Mouse (Mus musculus) embryo, embryonic 11 days (tissue): ENCODE results near the gene Pnmal1.
"Not testable (repeated sequence)": the region's sequence is repeated elsewhere in the genome, so short reads cannot be mapped to it uniquely, and the experiment has no call there.

Experiments
- DNase-seq: peaks from one replicate; pipeline ENCODE4 v3.0.0-alpha.2; 2015

Pnmal1 gene

DNA sequence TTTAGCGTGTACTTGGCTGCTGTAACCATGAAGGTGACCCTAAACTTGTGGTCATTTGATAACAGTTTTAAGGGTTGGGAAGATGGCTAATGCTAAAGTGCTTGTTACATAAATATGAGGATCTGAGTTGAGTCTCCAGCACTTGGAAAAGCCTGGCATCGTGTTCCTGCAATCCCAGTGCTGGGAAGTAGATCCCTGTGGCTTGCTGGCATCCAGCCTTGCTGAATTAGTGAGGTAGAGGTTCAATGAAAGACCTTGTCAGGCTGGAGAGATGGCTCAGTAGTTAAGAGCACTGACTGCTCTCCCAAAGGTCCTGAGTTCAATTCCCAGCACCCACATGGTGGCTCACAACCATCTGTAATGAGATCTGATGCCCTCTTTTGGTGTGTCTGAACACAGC, 5.7 kb upstream of the Pnmal1 start:
- DNase-seq: not testable (repeated sequence)

DNA sequence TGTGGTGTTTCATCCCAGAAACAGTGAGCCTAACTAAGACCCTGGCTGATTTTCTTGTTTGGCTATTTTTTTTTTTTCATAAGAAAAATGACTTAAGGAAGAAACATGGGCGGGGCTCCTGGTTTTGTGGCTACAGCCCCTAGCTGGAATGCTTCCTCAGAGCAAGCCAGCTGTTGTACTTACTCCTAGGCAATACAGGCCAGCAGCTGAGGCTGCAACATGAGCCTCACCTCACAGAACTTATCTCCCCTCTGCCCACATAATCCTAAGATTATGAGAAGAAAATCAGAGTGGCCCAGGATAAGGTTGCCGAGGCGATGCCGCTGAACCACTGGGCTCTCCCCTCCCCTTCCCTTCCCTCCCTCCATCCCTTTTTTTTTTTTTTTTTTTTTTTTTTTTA, 3.8 kb upstream of the Pnmal1 start:
- no peak for DNase-seq

DNA sequence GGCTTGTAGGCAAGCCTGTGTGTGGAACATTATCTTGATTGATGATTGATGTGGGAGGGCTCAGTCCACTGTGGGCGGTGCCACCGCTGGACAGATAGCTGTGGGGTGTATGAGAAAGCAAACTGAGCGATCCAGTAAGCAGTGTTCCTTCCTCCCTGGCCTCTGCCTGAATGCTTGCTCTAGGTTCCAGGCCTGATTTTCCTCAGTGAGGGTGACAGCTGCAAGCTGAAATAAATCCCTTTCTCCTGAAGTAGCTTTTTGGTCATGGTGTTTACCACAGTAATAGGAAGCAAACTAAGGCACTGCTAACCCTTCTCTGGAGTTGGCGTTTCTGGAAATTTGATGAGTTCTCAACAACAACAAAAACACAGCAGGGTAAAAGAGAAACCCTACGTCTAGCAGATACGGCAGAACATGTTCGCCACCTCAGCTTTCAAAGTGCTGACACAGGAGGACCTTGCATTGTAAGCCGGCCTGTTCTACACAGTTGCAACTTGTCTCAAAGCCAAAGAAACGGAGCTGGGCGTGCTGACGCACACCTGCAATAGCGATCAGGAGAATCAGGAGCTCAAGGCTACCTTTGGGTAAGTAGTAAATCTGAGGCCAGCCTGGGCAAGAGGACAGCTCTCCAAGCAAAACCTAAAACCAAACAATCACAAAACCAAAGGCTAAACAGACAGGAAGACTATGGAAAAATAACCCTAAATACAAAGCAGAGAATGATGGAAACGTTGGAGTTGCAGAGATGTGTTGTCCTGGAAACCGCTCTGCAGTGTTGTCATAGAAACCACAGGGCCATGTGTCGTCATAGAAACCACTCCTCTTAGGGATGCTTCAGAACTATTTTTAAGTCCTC, 2.8 kb upstream of the Pnmal1 start:
- no peak for DNase-seq

DNA sequence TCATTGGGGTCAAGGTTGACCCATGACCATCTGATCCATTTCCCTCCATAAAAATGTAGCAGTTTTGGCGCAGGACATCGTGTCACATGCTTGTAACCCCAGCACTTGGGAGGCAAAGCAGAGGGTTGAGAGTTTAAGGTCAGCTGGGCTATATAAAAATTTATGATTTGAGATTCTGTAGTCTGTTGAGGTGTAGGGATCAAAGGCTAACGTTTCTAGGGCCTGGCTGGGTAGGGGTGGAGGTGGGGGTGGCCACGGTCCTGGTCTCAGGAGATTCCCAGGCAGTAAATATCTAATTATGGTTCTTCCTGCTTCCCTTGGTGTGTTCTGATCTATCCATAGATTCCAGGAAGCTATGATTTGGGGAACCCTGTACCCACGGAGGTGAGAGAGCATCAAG, 2.2 kb downstream of the Pnmal1 start:
- no peak for DNase-seq

DNA sequence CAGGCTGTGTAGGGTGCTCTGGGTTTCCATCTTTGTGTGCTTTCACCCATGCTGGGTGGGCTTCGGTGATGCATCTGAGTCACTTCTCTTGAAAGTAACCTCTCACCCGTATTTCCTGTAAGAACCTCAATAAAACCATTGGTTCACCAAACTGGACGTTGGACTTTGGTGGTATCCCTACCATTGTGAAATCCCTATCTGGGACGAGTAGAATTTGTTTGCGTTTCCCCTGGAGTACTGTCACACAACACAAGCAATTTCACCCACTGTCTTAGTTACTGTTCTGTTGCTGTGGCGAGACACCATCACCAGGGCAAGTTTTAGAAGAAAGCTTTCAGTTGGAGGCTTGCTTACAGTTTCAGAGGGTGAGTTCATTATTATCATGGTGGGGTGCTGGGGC, 8.9 kb downstream of the Pnmal1 start:
- DNase-seq: no peak

DNA sequence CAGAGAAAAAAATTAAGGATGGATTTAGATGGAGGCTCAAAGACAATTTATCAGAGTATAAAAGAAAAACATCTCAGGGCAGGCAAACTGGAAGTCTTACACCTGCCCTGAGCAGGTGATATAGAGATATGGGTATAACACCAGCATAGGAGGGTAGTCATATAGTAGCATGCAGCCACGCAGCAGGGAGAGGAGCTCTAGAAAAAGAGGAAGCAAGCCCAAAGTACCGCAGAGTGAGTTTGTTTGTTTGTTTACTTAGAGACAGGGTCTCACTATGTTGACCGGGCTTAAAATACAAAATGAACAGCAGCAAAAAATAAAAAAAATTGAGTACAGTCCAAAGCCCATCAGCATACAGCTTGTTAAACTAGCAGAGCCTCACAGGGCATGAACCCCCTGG, 11.7 kb downstream of the Pnmal1 start:
- no peak for DNase-seq

DNA sequence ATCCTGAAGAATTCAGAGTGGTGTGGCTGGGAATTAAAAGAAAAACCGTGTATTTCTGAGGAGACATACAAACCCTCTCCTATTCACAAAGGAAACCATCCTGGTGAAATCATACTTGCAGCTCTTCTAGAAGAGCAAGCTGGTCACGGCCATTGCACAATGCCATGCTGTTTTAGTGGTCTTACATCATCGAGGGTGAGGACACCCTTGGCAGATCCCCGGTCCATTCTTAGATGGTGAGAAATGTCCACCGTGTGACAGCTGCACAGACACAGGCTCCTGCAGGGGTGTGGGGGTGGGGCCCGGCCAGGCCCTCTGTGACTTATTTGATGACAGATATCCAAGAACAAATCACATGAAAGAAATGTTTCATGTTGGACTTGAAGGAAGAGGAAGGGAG, 14.5 kb downstream of the Pnmal1 start:
- no peak for DNase-seq

DNA sequence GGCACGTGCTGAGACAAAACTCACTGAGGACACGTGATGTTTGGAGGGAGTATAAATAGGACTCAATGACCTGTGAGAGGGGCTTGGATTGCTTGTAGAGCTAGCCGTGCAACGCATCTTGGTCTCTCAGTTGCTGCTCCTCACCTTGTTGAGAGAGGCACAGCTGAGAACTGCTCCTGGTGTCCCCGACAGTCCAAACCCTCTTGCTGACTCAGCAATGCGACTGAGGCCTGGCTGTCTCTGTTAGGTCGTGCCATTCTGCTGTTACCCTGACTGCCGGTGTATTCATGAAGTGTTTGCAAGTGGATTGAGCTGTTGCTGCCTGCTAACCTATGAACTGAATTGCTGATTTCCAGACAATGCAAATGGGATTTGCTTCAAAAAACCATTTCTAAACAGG, 16.8 kb downstream of the Pnmal1 start:
- no peak for DNase-seq

DNA sequence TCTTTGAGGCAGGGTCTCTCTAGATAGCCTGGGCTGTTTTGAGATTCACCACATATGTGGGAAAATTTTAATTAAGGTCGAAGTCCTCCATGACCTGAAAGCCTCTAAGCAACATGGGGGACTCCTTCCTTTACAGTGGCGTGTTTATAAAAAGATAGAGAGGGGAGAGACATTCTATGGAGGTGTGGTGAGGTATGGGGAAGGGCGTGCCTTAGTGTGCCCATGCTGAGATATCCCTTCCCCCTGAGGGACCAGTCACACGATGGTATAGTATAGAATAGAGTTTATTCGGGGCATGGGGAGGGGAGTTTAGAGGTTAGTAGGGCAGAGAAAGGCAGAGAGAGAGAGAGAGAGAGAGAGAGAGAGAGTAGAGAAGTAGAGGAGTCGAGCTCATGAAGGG, 18.7 kb downstream of the Pnmal1 start:
- no peak for DNase-seq

DNA sequence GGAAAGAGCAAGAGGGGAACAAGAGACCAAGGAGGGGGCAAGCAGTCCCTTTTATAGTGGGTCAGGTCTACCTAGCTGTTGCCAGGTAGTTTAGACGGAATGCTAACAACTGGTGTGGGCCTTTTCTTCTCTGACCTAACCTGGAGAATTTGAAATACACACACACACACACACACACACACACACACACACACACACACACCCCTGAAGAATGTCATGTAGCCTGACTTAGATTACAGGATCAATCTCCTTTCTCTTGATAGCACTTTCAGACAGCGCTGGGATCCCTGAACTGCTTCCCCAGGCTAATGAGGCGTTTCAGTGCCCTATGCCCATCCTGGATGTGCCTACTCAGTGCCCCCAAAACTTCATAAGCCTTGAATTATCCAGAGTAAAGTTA, 19.1 kb downstream of the Pnmal1 start:
- DNase-seq: no peak

DNA sequence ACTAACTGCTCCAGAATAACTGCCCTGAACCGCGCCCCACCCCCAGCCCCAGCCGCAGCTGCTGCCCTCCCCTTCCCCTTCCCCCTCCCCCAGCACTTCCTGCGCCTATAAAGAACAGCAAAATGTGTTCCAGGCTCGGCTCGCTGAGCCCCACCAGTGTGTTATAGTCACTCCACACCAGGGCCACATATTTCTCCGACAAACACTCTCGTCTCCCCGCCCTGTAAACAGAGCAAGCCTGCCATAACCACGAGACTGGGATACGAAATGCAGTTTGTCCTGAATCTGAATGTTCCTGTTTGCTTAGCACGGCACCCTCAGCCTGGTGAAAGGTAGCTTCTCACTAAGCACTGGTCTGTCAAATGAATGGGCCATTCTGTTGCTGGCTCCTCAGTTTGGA, 20.9 kb downstream of the Pnmal1 start:
- DNase-seq: peak; percentile 75

DNA sequence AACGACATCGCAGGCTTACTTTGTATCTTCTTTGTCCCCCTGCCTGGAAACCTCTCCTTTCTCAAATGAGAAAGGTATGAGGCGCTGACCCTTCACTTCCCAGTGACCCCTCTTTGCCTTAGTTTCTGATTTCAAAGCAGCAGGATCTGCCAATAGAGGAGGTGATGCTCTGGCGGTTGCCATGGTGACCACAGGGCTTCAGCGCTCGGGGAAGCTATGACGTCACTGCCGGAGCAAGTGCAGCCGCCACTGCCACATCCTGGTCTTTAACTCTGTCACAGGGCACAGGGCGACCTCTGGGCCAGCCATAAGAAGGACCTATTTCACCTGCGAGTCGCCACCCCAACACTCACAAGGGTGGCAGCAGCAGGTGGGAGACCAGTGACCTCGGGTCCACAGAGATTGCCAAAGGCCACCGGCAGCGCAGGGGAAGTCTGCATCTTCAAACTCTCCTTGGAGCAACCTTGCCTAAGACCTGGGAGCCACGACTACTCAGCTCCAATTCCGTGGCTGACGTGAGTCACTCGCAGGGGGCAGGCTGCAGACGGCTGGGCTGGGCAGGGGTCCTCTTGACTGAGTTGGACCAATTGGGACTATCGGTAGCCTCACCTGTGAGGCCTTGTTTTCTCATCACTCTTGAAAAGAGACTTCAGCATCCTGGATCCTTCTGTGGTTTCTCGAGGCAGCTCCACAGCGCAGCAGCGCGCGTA, 23.5 kb downstream of the Pnmal1 start, which contains the start of gene Gm42372:
TSS of gene Gm42372 (plus strand) at position 228 of the 710 bp plus-strand sequence.
- peak; percentile 94 for DNase-seq

DNA sequence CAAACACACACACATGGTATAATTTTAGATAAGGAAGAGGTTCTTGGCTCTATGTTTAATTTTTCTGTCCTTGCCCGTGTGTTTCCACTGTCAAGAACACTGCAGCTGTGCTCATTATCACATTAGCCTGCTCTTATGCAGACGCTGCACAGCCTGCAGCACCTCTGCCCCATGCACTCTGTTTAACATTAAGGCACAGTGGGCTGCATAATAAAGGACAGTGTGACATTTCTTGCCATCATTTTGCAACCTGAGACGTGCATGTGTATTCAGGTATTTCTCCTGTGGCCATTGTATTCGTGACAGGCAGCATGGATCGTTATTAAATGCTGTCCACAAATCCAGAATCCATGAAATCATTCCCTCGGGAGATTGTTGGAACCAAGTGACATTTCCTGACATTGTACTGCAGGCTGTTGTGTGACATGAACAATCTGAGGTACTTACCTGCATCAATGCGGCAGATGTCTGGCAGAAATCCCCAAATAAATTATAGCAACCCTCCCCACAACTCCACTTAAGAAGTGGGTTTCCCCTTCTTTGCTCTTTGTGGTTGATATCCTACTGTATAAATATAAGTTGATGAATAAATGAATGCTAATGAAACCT, 28.2 kb downstream of the Pnmal1 start:
- no peak for DNase-seq

DNA sequence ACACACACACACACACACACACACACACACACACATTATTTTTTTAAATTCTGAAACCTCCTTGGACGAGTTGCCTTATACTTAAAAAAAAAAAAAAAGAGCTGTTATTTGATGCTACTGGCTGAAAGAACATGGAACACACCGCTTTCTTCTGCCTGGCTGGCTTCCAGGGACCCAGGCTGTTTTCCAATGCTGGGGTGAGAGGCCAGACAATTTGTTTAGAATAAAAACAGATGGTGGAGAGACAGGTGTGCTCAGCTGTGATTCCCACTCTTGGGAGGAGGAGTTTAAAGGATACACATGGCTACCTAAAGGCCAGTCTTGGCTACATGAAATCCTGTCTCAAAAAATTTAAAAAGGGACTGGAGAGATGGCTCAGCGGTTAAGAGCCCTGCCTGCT, 28.9 kb downstream of the Pnmal1 start:
- peak; percentile 54 for DNase-seq

DNA sequence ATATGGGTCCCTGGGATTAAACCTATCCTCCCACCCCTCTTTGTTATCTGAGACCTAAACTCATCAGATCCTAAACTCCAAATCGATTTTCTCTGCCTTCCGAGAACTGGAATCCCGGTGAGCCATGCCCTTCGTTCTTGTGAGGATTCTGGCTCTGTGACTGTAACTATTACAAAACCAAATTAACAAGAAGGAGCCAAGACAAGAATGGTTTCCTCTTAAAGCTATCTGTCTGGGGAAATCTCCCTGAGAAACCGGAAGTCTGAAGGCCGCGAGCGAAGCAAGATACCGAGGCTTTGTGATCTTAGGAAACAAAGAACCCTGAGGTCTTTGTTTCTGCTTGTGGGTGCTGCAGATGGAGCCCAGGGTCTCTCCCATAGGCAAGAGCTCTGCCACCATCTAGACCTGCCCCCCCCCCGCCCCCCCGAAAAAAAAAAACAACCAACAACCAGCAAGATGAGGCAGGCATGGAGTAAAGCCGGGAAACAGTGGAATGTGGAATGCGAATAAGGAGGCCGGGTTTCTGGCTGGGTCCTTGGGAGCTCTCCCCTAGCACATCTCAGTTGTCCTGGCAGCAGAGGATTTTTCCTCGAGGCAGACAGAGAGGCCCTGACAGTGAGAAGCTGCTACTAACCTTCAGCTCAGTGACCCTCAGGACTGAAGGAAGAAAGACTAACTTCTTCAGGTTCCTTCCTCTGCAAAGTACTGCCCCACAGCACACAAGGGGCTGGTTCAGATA, 30.7 kb downstream of the Pnmal1 start:
- peak; percentile 53 for DNase-seq

DNA sequence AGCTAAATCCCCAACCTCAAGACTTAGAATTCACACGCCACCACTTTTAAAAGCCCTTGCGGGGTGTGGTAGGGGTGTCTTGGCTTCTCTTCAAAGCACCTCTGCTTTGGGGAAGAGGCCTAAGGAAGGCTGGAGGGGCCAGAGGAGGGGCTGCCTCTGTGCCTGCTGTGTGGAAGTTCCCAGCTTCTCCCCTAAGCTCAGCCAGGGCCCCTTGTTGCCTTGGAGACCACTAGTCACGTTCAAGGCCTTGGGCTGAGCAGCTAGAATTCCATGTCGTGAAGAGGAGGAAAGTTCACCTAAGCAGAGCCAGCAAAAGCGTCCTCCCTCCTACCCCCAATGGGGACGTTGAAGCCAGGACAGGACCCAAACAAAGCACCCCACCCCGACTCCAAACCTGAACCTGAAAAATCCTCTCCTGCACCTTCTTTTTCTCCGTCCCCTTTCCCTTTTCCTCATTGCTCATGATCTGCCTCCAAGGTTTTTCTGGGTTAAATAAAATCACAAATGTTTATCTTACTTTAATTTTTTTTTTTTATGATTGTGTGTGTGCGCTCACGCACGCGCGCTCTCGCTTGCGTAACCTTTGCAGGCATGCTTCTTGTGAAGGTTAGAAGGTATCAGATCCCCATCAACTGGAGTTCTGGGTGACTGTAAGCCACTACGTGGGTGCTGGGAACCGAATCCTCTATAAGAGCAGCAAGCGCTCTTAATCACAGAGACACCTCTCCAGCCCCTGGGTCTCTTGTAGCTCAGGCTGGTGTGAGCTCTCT, 32.4 kb downstream of the Pnmal1 start:
- peak; percentile 90 for DNase-seq

DNA sequence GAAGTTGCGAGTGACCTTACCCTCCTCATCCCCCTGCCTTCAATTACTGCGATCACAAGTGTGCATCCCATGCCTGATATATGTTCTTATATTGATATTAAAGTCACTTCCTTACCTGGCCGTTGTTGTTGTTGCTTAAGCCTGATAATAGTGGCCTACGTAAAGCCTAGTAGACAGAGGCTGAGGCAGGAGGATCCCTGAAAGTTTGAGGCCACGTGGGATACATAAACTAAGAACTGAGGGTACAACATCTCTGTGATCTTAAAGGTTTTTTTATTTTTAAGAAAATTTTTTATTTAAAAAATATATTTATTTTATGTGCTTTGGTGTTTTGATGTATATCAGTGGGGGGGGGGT, 33.0 kb downstream of the Pnmal1 start, which contains the start of gene Ccdc8:
TSS of gene Ccdc8 (plus strand) at position 258 of the 357 bp plus-strand sequence.
- no peak for DNase-seq

DNA sequence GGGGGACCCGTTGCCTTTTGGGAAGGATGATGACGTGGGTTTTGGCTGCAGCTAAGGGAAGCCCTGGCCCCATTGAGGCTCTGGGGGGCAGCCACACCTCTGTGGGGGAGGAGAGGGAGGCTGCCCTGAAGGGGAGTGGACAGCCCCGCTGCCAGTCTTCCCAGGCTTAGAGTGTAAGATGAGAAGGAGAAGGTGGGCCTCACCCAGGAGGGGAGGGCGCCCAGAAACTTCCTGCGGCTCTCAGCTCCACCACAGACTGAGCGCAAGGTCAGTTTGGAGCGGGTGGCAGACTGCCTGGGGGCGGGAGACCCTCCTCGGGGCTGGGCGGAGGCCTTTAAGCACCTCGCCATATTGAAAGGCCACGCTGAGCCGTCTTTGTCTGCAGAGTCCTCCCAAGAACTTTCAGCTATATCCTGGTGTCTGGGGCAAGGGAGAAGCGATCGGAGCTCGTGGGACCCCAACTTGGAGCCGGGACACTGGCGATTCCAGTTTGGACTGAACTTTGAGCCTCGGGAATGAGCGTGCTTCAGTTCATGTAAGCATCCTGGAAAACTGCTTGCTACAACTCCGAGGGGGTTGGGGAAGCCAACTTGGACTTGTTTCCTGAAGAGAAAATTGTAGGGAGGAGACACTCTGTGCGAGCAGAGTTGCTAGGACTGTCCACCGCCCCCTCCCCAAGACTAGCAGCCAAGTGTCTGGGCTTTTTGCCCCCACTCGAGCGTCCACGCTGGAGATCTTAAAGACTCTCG, 34.3 kb downstream of the Pnmal1 start:
- peak; percentile 92 for DNase-seq

DNA sequence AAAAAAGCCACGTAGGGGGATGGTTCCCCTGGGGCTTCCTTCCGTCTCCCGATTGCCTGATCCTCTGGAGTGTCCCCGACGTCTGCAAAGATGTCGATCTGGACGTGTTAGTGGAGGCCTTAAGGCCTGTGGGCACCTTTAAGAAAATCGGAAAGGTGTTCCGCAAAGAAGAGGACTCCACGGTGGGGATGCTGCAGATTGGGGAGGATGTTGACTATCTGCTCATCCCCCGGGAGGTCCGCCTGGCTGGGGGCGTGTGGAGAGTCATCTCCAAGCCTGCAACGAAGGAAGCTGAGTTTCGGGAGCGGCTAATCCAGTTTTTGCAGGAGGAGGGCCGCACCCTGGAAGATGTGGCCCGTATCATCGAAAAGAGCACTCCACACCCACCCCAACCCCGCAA, 34.9 kb downstream of the Pnmal1 start:
- DNase-seq: peak; percentile 44

DNA sequence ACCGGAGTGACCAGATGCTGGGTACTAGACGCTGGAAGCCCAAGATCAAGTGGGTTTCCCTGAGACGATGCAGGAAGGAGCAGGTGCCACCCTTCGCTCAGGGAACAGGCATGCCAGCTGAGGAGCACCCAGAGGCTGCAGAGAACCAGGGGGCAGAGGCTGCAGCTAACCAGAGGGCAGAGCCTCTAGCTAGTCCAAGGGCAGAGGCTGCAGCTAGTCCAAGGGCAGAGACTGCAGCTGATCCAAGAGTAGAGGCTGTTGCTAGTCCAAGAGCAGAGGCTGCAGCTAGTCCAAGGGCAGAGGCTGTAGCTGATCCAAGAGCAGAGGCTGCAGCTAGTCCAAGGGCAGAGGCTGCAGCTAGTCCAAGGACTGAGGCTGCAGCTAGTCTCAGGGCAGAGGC, 35.9 kb downstream of the Pnmal1 start:
- DNase-seq: no peak

DNA sequence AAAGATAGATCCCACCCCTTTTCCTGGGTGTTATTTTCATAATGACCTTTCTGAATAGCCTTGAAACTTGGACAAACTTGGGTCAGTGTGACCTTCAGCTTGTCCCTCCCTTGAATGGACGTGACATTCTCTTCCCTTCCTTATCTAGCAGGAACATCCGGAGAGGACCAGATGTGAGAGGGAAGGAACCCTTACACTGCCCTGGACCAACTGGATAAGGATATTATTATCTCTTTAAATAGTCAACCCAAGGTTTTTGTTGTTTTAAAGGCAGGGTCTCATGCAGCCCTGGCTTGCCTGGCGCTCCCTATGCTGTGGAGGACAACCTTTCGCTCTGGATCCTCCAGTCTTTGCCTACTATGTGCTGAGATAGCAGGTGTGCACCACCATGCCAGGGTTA, 39.8 kb downstream of the Pnmal1 start:
- no peak for DNase-seq

DNA sequence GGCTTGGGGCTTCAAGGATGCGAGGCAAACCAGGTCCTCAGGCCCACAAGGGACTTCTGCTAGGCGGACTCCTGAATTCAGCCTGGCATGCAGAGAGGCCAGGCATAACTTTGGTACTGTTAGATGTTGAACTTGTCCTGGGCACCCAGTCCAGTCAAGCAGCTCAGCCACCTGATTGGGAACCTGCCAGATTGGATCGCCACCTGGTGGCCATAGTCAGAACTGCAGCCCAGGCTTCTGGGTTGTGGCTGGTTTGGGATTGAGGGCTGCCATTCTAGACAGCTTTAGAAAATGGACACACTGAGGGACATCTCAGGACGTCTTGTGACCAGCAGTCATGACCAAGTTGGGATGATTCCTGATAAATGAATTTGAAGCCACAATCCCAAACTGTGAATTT, 40.2 kb downstream of the Pnmal1 start:
- peak; percentile 85 for DNase-seq
